Mouse (Mus musculus) ES-E14 (cell line): Measurements from ENCODE around the gene Ptpn13. TPM values are rescaled to one million over a fixed set of nuclear protein-coding genes. Genes with fewer than 3 reads are reported as not detected.

ENCODE experiments used
- DNase-seq: peaks from one replicate; pipeline ENCODE4 v3.0.0-alpha.2; 2013; ENCODE audit warnings: low read depth, low spot score
- H3K27ac ChIP-seq: 2 replicates; pipeline ENCODE4 v1.5.1; 2012; ENCODE audit warnings: low read depth, mild to moderate bottlenecking, low read length, moderate library complexity, mixed read lengths; ENCODE audit not compliant: poor library complexity, insufficient read depth, severe bottlenecking
- H3K36me3 ChIP-seq: 2 replicates; pipeline ENCODE4 v1.6.1; 2012; ENCODE audit warnings: mild to moderate bottlenecking, low read length, moderate library complexity, mixed read lengths; ENCODE audit not compliant: control insufficient read depth, poor library complexity, insufficient read depth, severe bottlenecking
- H3K4me1 ChIP-seq, 2 experiments: fragments of 150-350 bp in 1 of 2; sonication (generic) in 1 of 2; 2 replicates each; pipeline ENCODE4 v1.6.1; 2012; ENCODE audit warnings: low read length in 2 of 2, mild to moderate bottlenecking in 1 of 2, mixed read lengths in 1 of 2; ENCODE audit not compliant: control insufficient read depth in 2 of 2, insufficient read depth in 2 of 2, poor library complexity in 1 of 2
- H3K4me3 ChIP-seq, 2 experiments: fragments of 150-350 bp in 1 of 2; sonication (generic) in 1 of 2; 2 replicates each; pipeline ENCODE4 v1.5.1; 2012; ENCODE audit warnings: low read length in 2 of 2, low read depth in 1 of 2, mild to moderate bottlenecking in 1 of 2, mixed read lengths in 1 of 2; ENCODE audit not compliant: insufficient read depth in 1 of 2, poor library complexity in 1 of 2, severe bottlenecking in 1 of 2
- H3K9ac ChIP-seq: 2 replicates; pipeline ENCODE4 v1.6.1; 2012; ENCODE audit warnings: low read depth, mild to moderate bottlenecking, low read length, mixed read lengths; ENCODE audit not compliant: poor library complexity, insufficient read depth, severe bottlenecking
- H3K9me3 ChIP-seq: fragments of 150-350 bp; sonication (generic); 2 replicates; pipeline ENCODE4 v1.6.1; 2012; ENCODE audit warnings: low read depth, mild to moderate bottlenecking, low read length; ENCODE audit not compliant: control insufficient read depth, insufficient read depth
- CHD2 ChIP-seq: IDR thresholded peaks from 2 replicates; pipeline ENCODE4 v1.6.1; 2014; ENCODE audit warnings: mild to moderate bottlenecking, low read depth, low read length, inconsistent platforms
- HCFC1 ChIP-seq: IDR thresholded peaks from 2 replicates; pipeline ENCODE4 v1.6.1; 2012; ENCODE audit warnings: low read length, inconsistent platforms, borderline replicate concordance; ENCODE audit not compliant: insufficient read depth
- MAFK ChIP-seq: IDR thresholded peaks from 2 replicates; pipeline ENCODE4 v1.6.1; 2014; ENCODE audit warnings: mild to moderate bottlenecking, low read depth, low read length, inconsistent platforms; ENCODE audit not compliant: insufficient read depth
- ZC3H11A ChIP-seq: IDR thresholded peaks from 2 replicates; pipeline ENCODE4 v1.6.1; 2012; ENCODE audit warnings: low read depth, mild to moderate bottlenecking, inconsistent platforms, low read length, borderline replicate concordance
- ZNF384 ChIP-seq: IDR thresholded peaks from 2 replicates; pipeline ENCODE4 v1.6.1; 2012; ENCODE audit warnings: low read depth, low read length, inconsistent platforms
- in situ Hi-C, 2 experiments: fragments of 600-800 bp; cut with MboI; formaldehyde crosslinking; loops; one replicate each; pipeline ENCODE4 v1.15.1; 2025; ENCODE audit warnings: low sequenced_read_pairs in 2 of 2, inconsistent platforms in 1 of 2; ENCODE audit not compliant: unreplicated experiment in 2 of 2
- total RNA-seq: library from RNA; depleted of rRNA; stranded (reverse); fragments of 300-350 nt; gene quantifications from 2 replicates; pipeline ENCODE4 v1.2.3, GENCODE M21; 2012

Gene Ptpn13
- total RNA-seq, 1 experiment: 12.6 TPM

- Histone ChIP-seq H3K9ac (no peak overlapping the region), H3K36me3 (no peaks in the 10 kb centered on the region), H3K4me1 (no peaks in the 10 kb centered on the region), H3K9me3 (no peaks in the 10 kb centered on the region), H3K27ac (no peak overlapping the region), H3K4me3 (no peak overlapping the region)
- DNase-seq: no peak
- in situ Hi-C loops: no loop called here
- no peak for TF ChIP-seq CHD2
- TF ChIP-seq ZC3H11A: no peak
These were observed 39.8 kb downstream of the Ptpn13 start for GRCm38 (mm10) chr5:103464771-103465170.

GRCm38 (mm10) chr5:103472670-103473069 lies 47.7 kb downstream of the Ptpn13 start:
- H3K4me3 ChIP-seq: no peak overlapping the region
- H3K36me3 ChIP-seq: no peaks in the 10 kb centered on the region
- H3K9me3 ChIP-seq: no peaks in the 10 kb centered on the region
- no peak overlapping the region for H3K9ac ChIP-seq
- no peak overlapping the region for H3K27ac ChIP-seq
- H3K4me1 ChIP-seq: no peaks in the 10 kb centered on the region
- no peak for DNase-seq
- TF ChIP-seq CHD2 (no peak), HCFC1 (no peak), ZNF384 (no peak), ZC3H11A (no peak), MAFK (no peak)
- in situ Hi-C loops: no loop called here

- Histone ChIP-seq H3K9ac (no peak overlapping the region), H3K9me3 (no peaks in the 10 kb centered on the region), H3K36me3 (no peaks in the 10 kb centered on the region), H3K4me1 (no peaks in the 10 kb centered on the region), H3K4me3 (no peak overlapping the region), H3K27ac (no peak overlapping the region)
- in situ Hi-C loops: no loop called here
- no peak for TF ChIP-seq CHD2
- no peak for TF ChIP-seq ZC3H11A
- no peak for TF ChIP-seq HCFC1
- TF ChIP-seq MAFK: no peak
- no peak for TF ChIP-seq ZNF384
- DNase-seq: no peak
These were observed 48.6 kb downstream of the Ptpn13 start for GRCm38 (mm10) chr5:103473467-103474096.

DNA sequence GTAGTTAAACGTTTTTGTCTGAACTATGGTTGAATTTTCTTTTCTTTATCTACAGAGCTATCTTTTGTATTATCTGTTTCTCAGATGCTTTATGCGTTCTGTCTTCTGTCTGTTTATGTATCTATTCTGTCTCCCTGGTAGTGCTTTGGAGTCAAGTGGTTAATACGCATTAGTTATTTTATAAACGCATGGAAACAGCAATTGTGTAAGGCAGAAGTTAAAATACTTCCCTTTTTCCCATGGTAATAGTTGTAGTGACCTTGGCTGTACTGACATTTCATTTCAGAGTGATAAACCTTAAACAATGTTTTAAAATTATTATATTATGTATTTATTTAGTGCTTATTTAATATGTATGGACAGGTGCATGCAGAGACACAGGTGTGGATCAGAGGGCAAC lies 49.3 kb downstream of the Ptpn13 start:
- no peaks in the 10 kb centered on the region for H3K9me3 ChIP-seq
- no peak overlapping the region for H3K9ac ChIP-seq
- DNase-seq: no peak
- no peak overlapping the region for H3K27ac ChIP-seq
- in situ Hi-C loops: no loop called here
- H3K36me3 ChIP-seq: no peaks in the 10 kb centered on the region
- H3K4me3 ChIP-seq: no peak overlapping the region
- H3K4me1 ChIP-seq: no peaks in the 10 kb centered on the region
- TF ChIP-seq CHD2: no peak
- no peak for TF ChIP-seq MAFK
- TF ChIP-seq ZNF384: no peak
- TF ChIP-seq HCFC1: no peak
- TF ChIP-seq ZC3H11A: no peak

GRCm38 (mm10) chr5:103475503-103475902 lies 50.5 kb downstream of the Ptpn13 start:
- Histone ChIP-seq H3K4me3 (no peak overlapping the region), H3K27ac (no peak overlapping the region), H3K9me3 (no peaks in the 10 kb centered on the region), H3K36me3 (no peaks in the 10 kb centered on the region), H3K9ac (no peak overlapping the region), H3K4me1 (no peaks in the 10 kb centered on the region)
- no peak for TF ChIP-seq HCFC1
- TF ChIP-seq MAFK: no peak
- no peak for TF ChIP-seq ZC3H11A
- no peak for TF ChIP-seq CHD2
- TF ChIP-seq ZNF384: no peak
- DNase-seq: no peak
- in situ Hi-C loops: no loop called here
